Mouse (Mus musculus) bone marrow, adult 2 months (tissue): ENCODE results near the gene Nipal1. TPM values are rescaled to one million over a fixed set of nuclear protein-coding genes. Genes with fewer than 3 reads are reported as not detected.

Source experiments
- H3K27ac ChIP-seq: fragments of 200-500 bp; 2 replicates; pipeline ENCODE4 v1.5.1; 2012; ENCODE audit warnings: low read depth, mild to moderate bottlenecking, control low read depth, inconsistent platforms, low read length; ENCODE audit not compliant: control insufficient read depth, poor library complexity, insufficient read depth
- H3K4me1 ChIP-seq: fragments of 200-500 bp; 2 replicates; pipeline ENCODE4 v1.6.1; 2011; ENCODE audit warnings: low read length; ENCODE audit not compliant: control insufficient read depth, insufficient read depth
- H3K4me3 ChIP-seq: fragments of 200-500 bp; replicated peaks from 2 replicates; pipeline ENCODE3; 2011; ENCODE audit warnings: mild to moderate bottlenecking, low read depth, low read length, control low read depth; ENCODE audit not compliant: control insufficient read depth
- CTCF ChIP-seq: fragments of 200-500 bp; IDR thresholded peaks from 2 replicates; pipeline ENCODE4 v1.5.1; 2011; ENCODE audit warnings: low read length, control low read depth; ENCODE audit not compliant: control insufficient read depth, insufficient read depth
- POLR2A ChIP-seq: fragments of 200-500 bp; IDR thresholded peaks from 2 replicates; pipeline ENCODE4 v1.6.1; 2011; ENCODE audit warnings: low read depth, mild to moderate bottlenecking, control low read depth, low read length, borderline replicate concordance; ENCODE audit not compliant: control insufficient read depth
- WGBS: fragments of 180-500 bp; shearing (Covaris S2); methylation state at CpG from one replicate; pipeline ENCODE4 v1.1.7; 2018; 5-methylcytosine and 5-hydroxymethylcytosine counted together
- polyA plus RNA-seq: library from polyadenylated mRNA; stranded (reverse); fragments of >200 nt; gene quantifications from 2 replicates; pipeline ENCODE4 v1.2.4, GENCODE M21; 2011; ENCODE audit warnings: low replicate concordance; ENCODE audit not compliant: missing spikeins, insufficient read depth, insufficient read length

Gene Nipal1
- polyA plus RNA-seq, 1 experiment: not detected

GRCm38 (mm10) chr5:72698818-72699499 is 51.4 kb downstream of the Nipal1 start:
- Histone ChIP-seq H3K4me1 (no peaks in the 10 kb centered on the region), H3K4me3 (no peak overlapping the region), H3K27ac (no peak overlapping the region)
- 81% methylated on average over 7 of the region's 7 CpGs for WGBS
- TF ChIP-seq POLR2A (no peak), CTCF (no peak)

- TF ChIP-seq POLR2A: no peak
- no peak for TF ChIP-seq CTCF
- H3K4me1 ChIP-seq: no peaks in the 10 kb centered on the region
- H3K4me3 ChIP-seq: no peak overlapping the region
- no peak overlapping the region for H3K27ac ChIP-seq
- WGBS: 82% methylated on average over 2 of the region's 2 CpGs
Measured at GRCm38 (mm10) chr5:72699500-72699818, 51.9 kb downstream of the Nipal1 start.

GRCm38 (mm10) chr5:72702202-72702601 is 54.6 kb downstream of the Nipal1 start:
- Histone ChIP-seq H3K4me3 (no peak overlapping the region), H3K4me1 (no peaks in the 10 kb centered on the region), H3K27ac (no peak overlapping the region)
- TF ChIP-seq POLR2A (no peak), CTCF (no peak)

GRCm38 (mm10) chr5:72706095-72706494 is 58.5 kb downstream of the Nipal1 start:
- Histone ChIP-seq H3K4me1 (no peaks in the 10 kb centered on the region), H3K27ac (no peak overlapping the region), H3K4me3 (no peak overlapping the region)
- WGBS: 87% methylated on average over 10 of the region's 10 CpGs
- TF ChIP-seq CTCF (no peak), POLR2A (no peak)

GRCm38 (mm10) chr5:72706722-72707121 is 59.1 kb downstream of the Nipal1 start:
- WGBS: 80% methylated on average over 10 of the region's 10 CpGs
- Histone ChIP-seq H3K4me1 (no peaks in the 10 kb centered on the region), H3K4me3 (no peak overlapping the region), H3K27ac (no peak overlapping the region)
- TF ChIP-seq CTCF (no peak), POLR2A (no peak)

- H3K27ac ChIP-seq: no peak overlapping the region
- H3K4me1 ChIP-seq: no peaks in the 10 kb centered on the region
- WGBS: 41% methylated on average over 13 of the region's 13 CpGs
- TF ChIP-seq POLR2A (no peak), CTCF (no peak)
- no peak overlapping the region for H3K4me3 ChIP-seq
Measured at GRCm38 (mm10) chr5:72709451-72709850, 61.9 kb downstream of the Nipal1 start.

GRCm38 (mm10) chr5:72709976-72710375 is 62.4 kb downstream of the Nipal1 start:
- TF ChIP-seq CTCF (no peak), POLR2A (no peak)
- Histone ChIP-seq H3K4me1 (no peaks in the 10 kb centered on the region), H3K4me3 (no peak overlapping the region), H3K27ac (no peak overlapping the region)
- WGBS: 78% methylated on average over 9 of the region's 9 CpGs

GRCm38 (mm10) chr5:72710572-72711278 is 63.1 kb downstream of the Nipal1 start:
- no peaks in the 10 kb centered on the region for H3K4me1 ChIP-seq
- H3K27ac ChIP-seq: no peak overlapping the region
- H3K4me3 ChIP-seq: no peak overlapping the region
- 20% methylated on average over 4 of the region's 4 CpGs for whole genome bisulfite sequencing
- TF ChIP-seq CTCF: peak; percentile 19; the same call in 1 of the 2 replicates
- no peak for TF ChIP-seq POLR2A

- H3K4me1 ChIP-seq: no peaks in the 10 kb centered on the region
- H3K4me3 ChIP-seq: no peak overlapping the region
- H3K27ac ChIP-seq: no peak overlapping the region
- peak; percentile 55; the same call in 1 of the 2 replicates for TF ChIP-seq CTCF
- no peak for TF ChIP-seq POLR2A
- WGBS: 54% methylated on average over 7 of the region's 7 CpGs
Measured at GRCm38 (mm10) chr5:72720587-72720986, 73.0 kb downstream of the Nipal1 start.

Other genes starting within 250 kb of the Nipal1 start
- not detected in 2 replicates for gene Corin, start 143.3 kb upstream of the Nipal1 start, polyA plus RNA-seq
- 7.6 and 11.6 TPM in 2 replicates for gene Nfxl1, start 88.1 kb upstream of the Nipal1 start, polyA plus RNA-seq
- gene Zar1, start 66.5 kb upstream of the Nipal1 start, polyA plus RNA-seq: not detected in 2 replicates
- not detected in 2 replicates for gene Gm5868, start 60.2 kb upstream of the Nipal1 start, polyA plus RNA-seq
- 0.60 TPM in 1 of 2 replicates, not detected in the other for gene Cnga1, start 3.5 kb upstream of the Nipal1 start, polyA plus RNA-seq
- 2.5 and 4.7 TPM in 2 replicates for gene Txk, start 105.0 kb downstream of the Nipal1 start, polyA plus RNA-seq
- gene Tec, start 220.7 kb downstream of the Nipal1 start, polyA plus RNA-seq: 16.8 and 39.4 TPM in 2 replicates